Mouse (Mus musculus): ENCODE data around the gene Acadm.

Acadm gene

DNA sequence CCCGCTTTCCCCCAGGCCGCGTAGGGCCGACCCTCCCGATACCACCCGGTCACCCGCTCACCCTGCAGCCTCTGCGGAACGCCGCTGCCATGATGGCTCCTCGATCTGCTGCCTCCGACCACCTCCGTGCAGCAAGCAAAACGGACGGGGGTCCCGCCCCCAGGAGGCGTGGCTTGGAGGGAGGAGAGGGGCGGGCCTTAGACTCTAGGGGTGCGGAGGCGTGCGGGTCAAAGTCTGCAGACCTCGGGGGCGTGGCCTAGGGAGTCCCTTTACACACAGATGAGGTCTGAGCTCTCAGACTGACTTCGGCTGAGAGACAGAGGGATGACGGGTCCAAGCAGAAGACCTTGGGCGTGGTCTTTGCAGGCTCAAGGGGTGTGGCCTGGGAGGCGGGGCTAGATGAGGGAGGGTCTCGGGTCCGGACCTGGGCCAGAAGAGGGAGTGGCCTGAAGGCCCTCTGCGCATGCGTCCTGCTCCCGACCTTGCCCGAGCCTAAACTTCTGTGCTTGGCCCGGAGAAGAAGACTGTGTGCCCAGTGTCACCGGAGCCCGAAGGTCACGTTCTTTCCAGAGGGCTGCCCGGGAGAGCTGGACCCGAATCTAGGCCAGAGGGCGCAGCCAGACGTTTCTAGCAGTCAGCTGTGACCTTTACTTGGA, at the start of gene Acadm:
Gene Acadm, minus strand, starts transcription at position 298 of the 656 bp plus-strand sequence.
- peak; percentile 88 for DNase-seq

DNA sequence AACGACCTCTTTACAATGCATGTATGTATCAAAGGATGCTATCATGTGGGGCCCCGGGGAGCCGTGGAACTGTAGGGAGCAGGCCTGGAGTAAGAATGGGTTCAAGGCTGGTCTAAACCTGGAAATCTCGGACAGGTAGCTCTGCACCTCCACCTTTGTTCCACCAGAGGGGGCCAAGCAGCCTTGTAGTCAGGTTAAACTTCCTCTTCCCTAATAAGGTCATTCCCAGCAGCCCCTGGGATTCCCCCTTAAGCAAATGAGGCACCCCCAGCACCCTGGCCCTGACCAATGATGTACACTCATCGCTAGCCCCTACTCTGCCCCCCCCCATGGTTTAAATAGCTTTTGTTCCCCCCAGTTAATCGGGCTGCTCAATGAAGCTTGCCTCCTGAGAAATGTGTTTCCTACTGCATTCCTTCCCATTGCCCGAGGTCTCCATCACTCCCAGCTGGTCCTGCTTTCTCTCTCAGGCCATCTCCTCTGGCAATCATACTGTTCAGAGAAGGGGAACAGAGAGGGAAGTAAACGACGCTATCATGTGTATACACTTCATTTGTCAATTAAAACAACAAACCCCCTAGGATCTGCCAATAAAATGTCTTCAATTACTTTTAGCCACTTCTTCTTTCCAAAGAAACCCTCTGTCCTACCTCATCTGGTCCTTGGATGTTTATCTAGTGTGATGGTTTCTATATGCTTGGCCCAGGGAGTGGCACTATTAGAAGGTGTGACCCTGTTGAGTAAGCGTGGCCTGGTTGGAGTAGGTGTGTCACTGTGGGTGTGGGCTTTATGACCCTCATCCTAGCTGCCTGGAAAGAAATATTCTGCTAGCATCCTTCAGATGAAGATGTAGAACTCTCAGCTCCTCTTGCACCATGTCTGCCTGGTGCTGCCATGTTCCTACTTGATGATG, 40.3 kb upstream of the Acadm start:
- peak; percentile 30 for DNase-seq

DNA sequence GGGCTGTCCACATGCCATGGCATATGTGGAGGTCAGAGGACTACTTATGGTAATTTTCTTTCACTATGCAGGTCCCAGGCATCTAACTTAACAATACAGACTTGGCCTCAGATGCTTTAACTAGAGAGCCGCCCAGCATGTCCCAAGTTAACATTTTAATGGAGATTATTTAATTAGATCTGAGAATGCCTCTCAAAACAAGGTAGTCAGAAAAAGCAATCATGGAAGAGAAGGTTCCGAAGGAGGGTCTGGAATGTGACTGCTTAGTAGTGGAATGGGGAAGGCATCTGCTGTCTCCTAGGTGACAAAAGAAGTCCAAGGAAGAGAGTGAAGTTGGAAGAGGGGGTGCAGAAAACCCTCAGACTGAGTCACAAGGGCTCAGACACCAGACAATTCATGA, 36.2 kb upstream of the Acadm start:
- no peak for DNase-seq

- DNase-seq, result no peak
Measured at GRCm38 (mm10) chr3:153975791-153976190, 31.4 kb upstream of the Acadm start.

GRCm38 (mm10) chr3:153975060-153975459, 30.6 kb upstream of the Acadm start:
- DNase-seq, result no peak

DNA sequence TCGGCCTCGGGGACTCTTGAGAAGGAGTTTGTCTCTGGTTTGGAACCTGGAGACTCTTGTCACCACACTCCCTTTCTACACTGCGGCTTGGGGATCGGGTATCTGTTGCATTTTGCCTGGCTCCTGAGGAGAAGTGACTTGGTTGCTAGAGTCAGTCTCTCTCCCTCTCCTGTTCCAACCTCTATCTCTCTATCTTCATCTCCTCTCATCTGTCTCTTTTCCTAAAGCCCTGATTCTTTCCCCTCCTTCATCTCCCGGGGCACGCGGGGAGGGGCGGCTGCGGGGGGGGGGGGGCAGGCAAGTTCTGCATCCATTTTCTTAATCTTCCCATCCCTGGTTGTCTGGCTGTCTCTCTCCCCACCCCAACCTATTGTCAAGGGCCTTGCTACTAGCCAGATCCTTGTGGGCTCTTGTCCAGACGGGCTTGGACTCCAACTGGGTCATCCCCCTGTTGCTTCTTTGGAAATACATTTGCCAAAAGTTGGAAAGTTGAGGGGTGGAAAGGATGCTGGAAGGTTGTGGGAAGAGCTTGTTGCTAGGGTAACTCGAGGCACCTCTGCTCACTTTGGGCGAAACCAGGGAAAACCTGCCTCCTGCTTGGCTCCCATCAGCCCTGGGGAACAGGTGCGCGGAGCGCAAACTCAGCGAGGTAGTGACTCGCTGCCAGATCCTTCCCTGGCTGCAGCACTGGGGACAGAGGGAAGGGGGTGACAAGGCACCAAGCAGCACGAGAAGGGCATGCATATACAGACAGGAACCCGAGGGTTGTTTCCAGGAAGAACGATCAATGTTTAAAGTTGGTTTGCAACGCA, 29.7 kb upstream of the Acadm start:
- peak; percentile 18 for DNase-seq

DNA sequence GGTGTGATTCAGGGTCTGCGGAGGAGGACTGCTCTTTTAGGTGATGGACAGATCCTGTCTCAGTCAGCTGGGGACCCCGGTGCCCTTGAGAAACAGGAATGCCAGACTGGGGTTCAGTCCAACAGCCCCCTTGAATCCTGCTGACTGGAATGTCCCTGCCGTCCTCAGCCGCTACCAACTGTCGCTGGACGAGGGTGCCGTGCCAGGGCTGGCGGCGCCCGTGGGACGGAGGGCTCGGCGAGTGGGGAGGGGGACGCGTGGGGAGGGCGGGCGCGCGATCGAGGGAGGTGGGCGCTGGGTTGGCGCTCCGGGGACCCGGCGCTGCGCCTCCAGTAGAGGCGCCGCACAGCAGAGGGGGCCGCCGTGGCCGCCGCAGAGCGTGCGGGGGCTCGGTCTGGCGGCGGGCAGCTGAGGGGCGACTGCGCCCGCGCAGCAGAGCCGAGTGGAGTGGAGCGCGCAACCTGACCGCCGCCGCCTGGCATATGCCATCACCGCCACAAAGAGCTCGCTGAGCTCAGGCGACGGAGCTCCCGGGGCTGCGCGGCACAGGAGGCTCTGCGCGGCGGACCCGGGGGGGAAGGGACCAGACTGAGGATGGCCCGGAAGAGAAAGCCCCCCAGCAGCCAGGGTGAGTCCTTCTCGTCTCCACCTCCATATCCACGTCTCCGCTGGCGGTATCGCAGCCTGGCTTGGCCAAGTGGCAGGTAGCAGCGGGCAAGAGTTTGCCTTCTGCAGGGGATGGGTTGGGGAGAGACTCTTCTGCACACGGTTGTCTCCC, 28.9 kb upstream of the Acadm start, which contains the start of gene Slc44a5:
Gene Slc44a5, plus strand, starts transcription at position 266 of the 778 bp plus-strand sequence.
- peak; percentile 67 for DNase-seq

DNA sequence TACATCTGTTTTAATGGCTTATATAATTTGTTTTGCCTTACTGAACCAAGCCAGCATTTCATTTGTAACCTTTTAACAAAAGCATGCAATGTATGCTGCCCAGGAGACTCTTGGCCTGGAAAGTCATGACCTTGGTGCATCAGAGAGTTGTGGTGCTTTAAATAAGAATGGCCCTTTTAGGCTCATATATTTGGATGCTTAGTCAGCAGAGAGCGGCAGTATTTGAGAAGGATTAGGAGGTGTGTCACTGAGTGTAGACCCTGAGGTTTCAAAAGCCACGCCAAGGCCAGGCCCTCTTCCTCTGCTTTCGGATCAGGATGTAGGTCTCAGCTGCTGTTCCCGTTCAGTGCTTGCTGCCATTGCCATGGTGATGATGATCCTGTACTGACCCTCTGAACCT, 25.0 kb upstream of the Acadm start:
- DNase-seq, result no peak

DNA sequence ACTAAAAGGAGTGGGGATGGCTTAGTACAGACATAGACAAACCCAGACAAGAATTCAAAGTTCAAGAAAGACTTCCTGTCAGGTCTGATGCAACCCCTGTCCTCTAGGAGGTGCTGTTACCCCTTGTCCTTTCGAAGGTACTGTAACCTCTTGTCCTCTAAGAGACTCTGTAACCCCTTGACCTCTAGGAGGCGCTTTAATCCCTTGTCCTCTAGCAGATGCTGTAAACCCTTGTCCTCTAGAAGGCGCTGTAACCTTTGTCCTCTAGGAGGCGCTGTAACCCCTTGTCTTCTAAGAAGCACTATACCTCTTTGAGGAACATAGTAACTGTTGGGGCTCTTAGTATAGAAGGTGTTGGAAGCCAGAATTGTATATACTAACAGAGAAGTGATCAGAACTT, 24.1 kb upstream of the Acadm start:
- peak; percentile 61 for DNase-seq

GRCm38 (mm10) chr3:153967447-153967846, 23.0 kb upstream of the Acadm start:
- no peak for DNase-seq

GRCm38 (mm10) chr3:153961632-153962389, 17.4 kb upstream of the Acadm start:
- no peak for DNase-seq

DNA sequence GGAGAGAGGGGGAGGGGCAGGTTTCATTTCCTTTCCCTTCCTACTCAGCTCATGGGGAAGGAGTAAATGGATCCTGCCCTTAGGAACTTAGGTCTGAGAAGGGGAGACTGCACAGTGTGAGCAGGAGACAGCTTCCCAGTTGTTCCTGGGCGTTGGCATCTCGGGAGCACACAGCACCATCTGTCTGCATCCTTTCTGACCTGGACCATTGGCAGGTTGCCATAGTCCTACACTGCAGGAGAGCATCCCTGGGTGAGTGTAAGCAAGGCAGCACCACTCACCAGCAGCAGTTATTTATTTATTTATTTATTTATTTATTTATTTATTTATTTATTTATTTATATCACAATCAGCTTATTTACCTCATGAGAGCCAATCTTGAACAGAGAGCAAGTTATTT, 16.5 kb upstream of the Acadm start:
- no peak for DNase-seq

- DNase-seq, result no peak
Measured at GRCm38 (mm10) chr3:153959731-153960207, 15.3 kb upstream of the Acadm start.

- no peak for DNase-seq
Measured at GRCm38 (mm10) chr3:153959035-153959730, 14.8 kb upstream of the Acadm start.

DNA sequence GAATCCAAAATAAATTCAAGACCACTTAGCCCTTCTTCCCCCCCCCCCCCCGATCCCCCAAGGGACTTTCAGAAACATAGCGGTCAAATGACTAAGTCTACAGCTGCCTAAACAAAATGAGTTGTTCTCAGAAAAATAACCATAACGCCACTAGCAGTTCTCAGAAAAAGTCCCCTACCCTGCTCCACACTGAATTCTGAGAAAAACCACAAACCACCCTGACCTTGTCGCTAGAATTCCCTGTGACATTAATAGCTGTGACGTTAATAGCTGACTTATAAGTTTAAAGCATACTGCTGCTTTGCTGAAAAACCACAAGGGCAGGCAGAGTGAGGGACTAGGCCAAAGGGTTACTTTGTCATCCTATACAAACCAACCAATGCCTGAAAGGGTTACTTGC, 13.5 kb upstream of the Acadm start:
- no peak for DNase-seq

- no peak for DNase-seq
Measured at GRCm38 (mm10) chr3:153948176-153948575, 3.7 kb upstream of the Acadm start.

DNA sequence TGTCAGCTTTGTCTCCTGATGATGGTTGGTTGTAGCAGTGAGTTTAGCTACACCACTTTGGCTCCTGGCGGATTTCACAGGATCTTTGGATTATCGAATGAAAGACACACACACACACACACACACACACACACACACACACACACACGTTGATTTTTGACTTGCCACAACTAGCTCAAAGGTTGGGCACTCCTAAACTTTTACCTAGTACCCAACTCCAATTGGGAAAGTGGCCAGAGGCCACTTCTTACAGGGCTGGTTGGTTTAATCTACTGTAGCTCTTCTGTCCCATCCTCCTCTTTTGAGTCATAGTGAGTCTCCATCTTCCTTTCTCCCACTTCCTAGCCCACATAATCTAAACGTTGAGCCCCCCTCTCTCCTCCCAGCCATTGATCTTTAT, 2.8 kb upstream of the Acadm start:
- no peak for DNase-seq

- DNase-seq, result no peak
Measured at GRCm38 (mm10) chr3:153943901-153944334, 514 bp downstream of the Acadm start.

DNA sequence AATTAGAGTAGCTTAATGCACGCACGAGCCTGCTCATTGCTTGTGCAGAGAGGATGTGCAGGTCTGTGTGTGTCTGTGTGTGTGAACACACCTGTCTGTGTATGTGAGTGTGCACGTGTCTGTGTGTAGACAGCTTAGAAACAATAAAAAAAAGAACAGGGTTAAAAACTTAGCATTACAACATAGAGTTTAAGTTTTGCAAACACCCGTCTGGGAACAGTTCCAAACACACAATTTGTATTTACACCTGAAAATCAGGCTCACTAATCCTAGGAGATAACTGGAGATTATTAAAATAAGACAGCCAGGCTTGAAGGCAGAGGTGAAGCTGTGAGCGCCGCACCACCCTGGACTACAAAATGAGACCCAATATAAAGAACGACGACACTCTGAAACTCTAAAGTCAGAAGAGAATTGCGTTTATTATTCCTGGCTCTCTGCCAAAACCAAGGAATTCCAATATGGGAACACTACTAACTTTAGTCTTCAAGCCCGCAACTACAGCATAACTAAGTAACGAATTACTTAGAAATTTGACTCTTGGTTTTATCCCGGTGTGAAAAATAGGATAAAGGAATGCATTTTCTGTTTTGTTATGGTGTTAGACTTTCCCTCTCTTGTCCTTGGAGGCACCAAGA, 1.3 kb downstream of the Acadm start:
- DNase-seq, result no peak

DNA sequence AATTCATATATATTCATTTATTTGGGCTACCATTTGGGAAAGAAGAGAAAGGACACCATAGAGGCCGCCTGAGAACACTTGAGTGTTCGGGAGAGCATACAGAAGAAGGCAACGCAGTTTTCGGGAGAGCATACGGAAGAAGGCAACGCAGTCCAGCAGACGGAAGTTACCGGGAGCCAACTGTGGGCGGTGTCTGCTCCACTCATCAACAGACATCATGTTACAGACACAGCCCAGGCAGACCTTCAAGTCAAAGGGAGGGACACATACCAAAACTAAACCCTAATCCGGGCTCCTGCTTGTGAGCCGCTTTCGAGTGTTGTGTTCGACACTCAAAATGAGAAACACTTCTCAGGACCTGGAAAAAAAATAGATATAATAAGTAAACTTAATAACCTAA, 2.8 kb downstream of the Acadm start:
- no peak for DNase-seq

All from right cerebral cortex, postnatal 14 days (tissue).